In the genomic region with DNA sequence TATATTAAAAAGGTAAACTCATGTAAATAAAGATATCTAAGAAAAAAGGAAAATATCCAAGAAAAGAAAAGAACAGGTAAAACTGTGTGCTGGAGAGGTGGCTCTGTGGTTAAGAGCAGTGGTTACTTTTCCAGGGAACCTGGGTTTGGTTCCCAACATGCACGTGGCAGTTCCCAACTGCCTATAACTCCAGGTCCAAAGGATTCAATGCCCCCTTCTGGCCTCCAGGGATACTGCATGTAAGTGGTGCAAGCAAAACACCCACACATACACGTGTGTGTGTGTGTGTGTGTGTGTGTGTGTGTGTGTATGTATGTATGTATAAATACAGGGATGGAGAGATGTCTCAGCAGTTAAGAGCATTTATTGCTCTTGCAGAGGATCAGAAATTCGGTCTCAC, we compare ENCODE assay signal across 8 mouse cellular contexts. TPM values are rescaled to one million over a fixed set of nuclear protein-coding genes. Genes with fewer than 3 reads are reported as not detected.
A peak's percentile ranks its signal among the peaks of the same experiment; 100 is the strongest.
DNase-seq lines count a peak whose midpoint lies in the region; ATAC-seq and TF ChIP-seq lines count a peak whose summit lies in the region.
"Had no signal": no experiment of that assay in that cellular context is flagged by ENCODE, and none has a peak within 500 bp of the region (broad histone marks: within the 10 kb centered on the region; RNA-seq: fewer than 3 reads in every experiment).

No protein-coding gene starts in this region.

- 42% methylated on average over 3 of the region's 3 CpGs for WGBS in intestine, embryonic 14.5 days
- WGBS in intestine, embryonic 15.5 days, result 33% methylated on average over 3 of the region's 3 CpGs
- 29% methylated on average over 3 of the region's 3 CpGs for WGBS in lung, embryonic 14.5 days

- H3K36me3 ChIP-seq in intestine, embryonic 14.5 days (ENCODE audit: control insufficient read depth, insufficient read depth, low read length), result no peaks in the 10 kb centered on the region
- H3K36me3 ChIP-seq in intestine, embryonic 15.5 days, result no peaks in the 10 kb centered on the region
- no peaks in the 10 kb centered on the region for H3K36me3 ChIP-seq in lung, embryonic 14.5 days (ENCODE audit: insufficient read depth)
- H3K36me3 ChIP-seq: heart, embryonic 13.5 days had no signal

- no peak overlapping the region for H3K27ac ChIP-seq in intestine, embryonic 14.5 days (ENCODE audit: low read depth)
- no peak overlapping the region for H3K27ac ChIP-seq in intestine, embryonic 15.5 days
- no peak overlapping the region for H3K27ac ChIP-seq in lung, embryonic 14.5 days (ENCODE audit: low read depth)
- H3K27ac ChIP-seq: heart, embryonic 13.5 days had no signal

- peak; percentile 77 for TF ChIP-seq CTCF in lung, embryonic 14.5 days (IDR thresholded peaks at IDR 0.05; ENCODE audit: low read depth)

- H3K27me3 ChIP-seq in intestine, embryonic 14.5 days (replicated peaks; ENCODE audit: control insufficient read depth, insufficient read depth, low read length), result no peaks in the 10 kb centered on the region
- H3K27me3 ChIP-seq in intestine, embryonic 15.5 days (replicated peaks), result no peaks in the 10 kb centered on the region
- H3K27me3 ChIP-seq in lung, embryonic 14.5 days (ENCODE audit: insufficient read depth, low read length), result no peaks in the 10 kb centered on the region

- H3K4me3 ChIP-seq in intestine, embryonic 14.5 days (ENCODE audit: low read depth, low read length), result no peak overlapping the region
- no peak overlapping the region for H3K4me3 ChIP-seq in intestine, embryonic 15.5 days (replicated peaks)
- H3K4me3 ChIP-seq in lung, embryonic 14.5 days (ENCODE audit: low read depth, low read length), result no peak overlapping the region

- no peak for ATAC-seq in intestine, embryonic 14.5 days (replicated peaks; ENCODE audit: low FRiP score, low TSS enrichment, low read depth)
- no peak for ATAC-seq in intestine, embryonic 15.5 days
- ATAC-seq in lung, embryonic 14.5 days (ENCODE audit: insufficient read depth), result no peak

- H3K4me2 ChIP-seq in intestine, embryonic 14.5 days (ENCODE audit: low read length), result no peak overlapping the region
- H3K4me2 ChIP-seq in intestine, embryonic 15.5 days (replicated peaks), result no peak overlapping the region
- H3K4me2 ChIP-seq in lung, embryonic 14.5 days, result no peak overlapping the region

- H3K9ac ChIP-seq in intestine, embryonic 14.5 days (ENCODE audit: low read length), result no peak overlapping the region
- H3K9ac ChIP-seq in intestine, embryonic 15.5 days, result no peak overlapping the region
- H3K9ac ChIP-seq in lung, embryonic 14.5 days, result no peak overlapping the region

- DNase-seq in intestine, embryonic 14.5 days (ENCODE audit: low spot score), result peak; percentile 70
- DNase-seq in B cell, adult 2 months, result peak; percentile 42 to 49
- DNase-seq in ES-CJ7 (ENCODE audit: low read depth, low spot score), result peak; percentile 87
- DNase-seq in embryo, embryonic 10.5 days (ENCODE audit: low spot score), result peak; percentile 71
- peak; percentile 69 for DNase-seq in lung, embryonic 14.5 days
- DNase-seq in yolk sac, embryonic 10.5 days (ENCODE audit: low spot score), result no peak

- no peaks in the 10 kb centered on the region for H3K4me1 ChIP-seq in intestine, embryonic 14.5 days (replicated peaks; ENCODE audit: control insufficient read depth, insufficient read depth, low read length)
- H3K4me1 ChIP-seq in intestine, embryonic 15.5 days (replicated peaks), result 0 out of 2 replicates have a peak, but pooled peaks cover 3% of the 10 kb centered on the region
- H3K4me1 ChIP-seq in lung, embryonic 14.5 days (ENCODE audit: insufficient read depth), result no peaks in the 10 kb centered on the region

- H3K9me3 ChIP-seq in intestine, embryonic 14.5 days (ENCODE audit: control insufficient read depth, low read length), result no peaks in the 10 kb centered on the region
- H3K9me3 ChIP-seq in intestine, embryonic 15.5 days, result no peaks in the 10 kb centered on the region
- no peaks in the 10 kb centered on the region for H3K9me3 ChIP-seq in lung, embryonic 14.5 days (ENCODE audit: low read depth, low read length)
- H3K9me3 ChIP-seq: heart, embryonic 13.5 days had no signal

RNA-seq across cellular contexts. Expression of a gene that starts 12.6 kb away (rescaled TPM):
- polyA plus RNA-seq in intestine, embryonic 14.5 days (2014; fragmentation: Nextera tagmentation; extraction: Ambion mirVana), result 0.26 and 0.30 TPM in 2 replicates
- polyA plus RNA-seq in intestine, embryonic 15.5 days (2015; fragmentation: Nextera tagmentation; extraction: Ambion mirVana), result 0.85 and 1.2 TPM in 2 replicates
- polyA plus RNA-seq in lung, embryonic 14.5 days (2014; fragmentation: Nextera tagmentation; extraction: Ambion mirVana), result not detected in 2 replicates
- polyA plus RNA-seq: heart, embryonic 13.5 days had no signal

RNA-seq across cellular contexts. Expression of a gene that starts 17.4 kb away (rescaled TPM):
- polyA plus RNA-seq in intestine, embryonic 14.5 days (2014; fragmentation: Nextera tagmentation; extraction: Ambion mirVana), result 45.6 and 54.3 TPM in 2 replicates
- polyA plus RNA-seq in intestine, embryonic 15.5 days (2015; fragmentation: Nextera tagmentation; extraction: Ambion mirVana), result 44.0 and 47.7 TPM in 2 replicates
- polyA plus RNA-seq in lung, embryonic 14.5 days (2014; fragmentation: Nextera tagmentation; extraction: Ambion mirVana), result 47.4 and 49.0 TPM in 2 replicates

RNA-seq across cellular contexts. Expression of a gene that starts 54.7 kb away (rescaled TPM):
- 26.4 and 27.7 TPM in 2 replicates for polyA plus RNA-seq in intestine, embryonic 14.5 days (2014; fragmentation: Nextera tagmentation; extraction: Ambion mirVana)
- 25.0 and 26.2 TPM in 2 replicates for polyA plus RNA-seq in intestine, embryonic 15.5 days (2015; fragmentation: Nextera tagmentation; extraction: Ambion mirVana)
- 33.4 and 39.5 TPM in 2 replicates for polyA plus RNA-seq in lung, embryonic 14.5 days (2014; fragmentation: Nextera tagmentation; extraction: Ambion mirVana)

RNA-seq across cellular contexts. Expression of a gene that starts 56.5 kb away (rescaled TPM):
- 0.07 TPM in 1 of 2 replicates, not detected in the other for polyA plus RNA-seq in intestine, embryonic 14.5 days (2014; fragmentation: Nextera tagmentation; extraction: Ambion mirVana)
- polyA plus RNA-seq in intestine, embryonic 15.5 days (2015; fragmentation: Nextera tagmentation; extraction: Ambion mirVana), result 0.11 and 0.18 TPM in 2 replicates
- 0.21 TPM in 1 of 2 replicates, not detected in the other for polyA plus RNA-seq in lung, embryonic 14.5 days (2014; fragmentation: Nextera tagmentation; extraction: Ambion mirVana)
